Mouse (Mus musculus): ENCODE measurements at regions not wholly inside any gene's neighbourhood (a gene's known extent, or its start where the extent isn't known, plus 50 kb on each side); places are given as distances from the start of the nearest gene placed in this dataset.
"Not testable (repeated sequence)": the region's sequence is repeated elsewhere in the genome, so short reads cannot be mapped to it uniquely, and the experiment has no call there.

DNA sequence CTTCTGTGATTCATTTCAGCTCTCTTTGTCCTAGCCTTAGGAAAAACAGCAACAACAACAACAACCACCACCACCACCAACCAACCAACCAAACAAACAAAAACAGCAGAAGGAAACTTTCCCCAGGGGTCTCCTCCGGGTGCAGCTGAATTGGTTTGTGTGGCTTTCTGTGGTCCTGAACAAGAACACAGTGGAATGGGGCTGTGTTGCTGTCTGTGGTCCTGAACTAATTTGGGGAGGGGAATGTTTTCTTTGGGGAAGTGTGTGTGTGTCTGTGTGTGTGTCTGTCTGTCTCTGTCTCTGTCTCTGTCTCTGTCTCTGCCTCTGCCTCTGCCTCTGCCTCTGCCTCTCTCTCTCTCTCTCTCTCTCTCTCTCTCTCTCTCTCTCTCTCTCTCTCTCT lies 164.8 kb upstream of the 1700012A03Rik start:
- TF ChIP-seq POLR2A (IDR thresholded peaks at IDR 0.05; ENCODE audit: borderline replicate concordance, low read depth, low read length); CTCF (IDR thresholded peaks at IDR 0.05; ENCODE audit: low read depth, low read length): not testable (repeated sequence)

Measured in bone marrow macrophage, adult 2 months (primary cell).